Mouse (Mus musculus) WW6 (cell line): ENCODE data around the gene Fam210b.

Experiments
- DNase-seq: peaks from one replicate; pipeline ENCODE4 v3.0.0-alpha.2; 2013; ENCODE audit warnings: low read depth, low spot score

Gene Fam210b

DNA sequence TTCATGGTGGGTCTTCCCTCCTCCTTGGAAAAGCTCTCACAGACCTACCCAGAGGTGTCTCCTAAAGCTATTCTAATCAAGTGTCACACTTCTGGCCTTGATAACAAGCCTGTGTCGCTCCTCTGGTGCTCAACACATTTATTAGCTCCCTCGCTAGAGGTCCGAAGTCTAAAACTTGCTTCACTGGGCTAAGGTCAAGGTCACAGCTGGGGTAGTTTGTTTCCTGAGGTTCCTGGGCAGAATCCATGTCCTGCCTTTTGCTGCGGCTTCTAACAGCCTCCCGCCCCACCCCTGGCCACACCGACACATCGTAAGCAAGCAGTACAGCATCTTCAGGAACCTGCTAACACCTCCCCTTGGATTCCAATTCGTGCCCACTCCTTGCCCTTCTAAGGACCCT lies 5.4 kb downstream of the Fam210b start:
- no peak for DNase-seq

- no peak for DNase-seq
These were observed 7.9 kb downstream of the Fam210b start for GRCm38 (mm10) chr2:172353218-172353617.

GRCm38 (mm10) chr2:172354761-172355160 lies 9.4 kb downstream of the Fam210b start:
- DNase-seq, result no peak

GRCm38 (mm10) chr2:172355833-172356232 lies 10.5 kb downstream of the Fam210b start:
- no peak for DNase-seq

- DNase-seq, result no peak
These were observed 17.8 kb downstream of the Fam210b start for GRCm38 (mm10) chr2:172363176-172363575.

- DNase-seq, result peak; percentile 91
These were observed 25.3 kb downstream of the Fam210b start, which contains the start of the genes Aurka and Cstf1 for GRCm38 (mm10) chr2:172370411-172371223. Gene Aurka (minus strand): TSS chr2:172370535. Gene Cstf1 (plus strand): TSS chr2:172370681.

- no peak for DNase-seq
These were observed 25.9 kb downstream of the Fam210b start for GRCm38 (mm10) chr2:172371258-172371657.

GRCm38 (mm10) chr2:172376551-172376950 lies 31.2 kb downstream of the Fam210b start:
- DNase-seq, result no peak

DNA sequence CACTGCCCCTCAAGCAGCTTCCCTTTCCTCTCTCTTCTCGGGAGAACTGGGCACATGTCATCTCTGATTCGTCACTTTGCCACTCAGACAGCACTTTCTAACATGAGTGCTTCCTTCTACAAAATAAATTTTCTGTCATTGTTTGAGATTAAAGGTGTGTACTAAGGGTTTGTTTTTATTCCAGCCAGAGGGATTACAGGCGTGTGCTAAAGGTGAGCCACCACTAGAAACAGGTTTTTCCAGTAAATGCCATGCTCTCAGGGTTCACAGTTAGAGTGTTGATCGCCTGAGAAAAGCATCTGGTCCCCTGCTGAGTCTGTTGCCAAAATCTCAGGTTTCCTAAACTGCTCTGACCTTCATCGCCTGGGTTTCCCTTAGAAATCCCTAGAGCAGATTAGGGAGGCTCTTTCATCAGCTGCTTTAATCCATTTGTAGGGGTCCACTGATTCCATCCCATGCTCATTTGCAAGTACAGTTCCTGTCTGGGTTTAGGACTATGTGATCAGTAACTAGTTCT lies 31.7 kb downstream of the Fam210b start:
- no peak for DNase-seq

DNA sequence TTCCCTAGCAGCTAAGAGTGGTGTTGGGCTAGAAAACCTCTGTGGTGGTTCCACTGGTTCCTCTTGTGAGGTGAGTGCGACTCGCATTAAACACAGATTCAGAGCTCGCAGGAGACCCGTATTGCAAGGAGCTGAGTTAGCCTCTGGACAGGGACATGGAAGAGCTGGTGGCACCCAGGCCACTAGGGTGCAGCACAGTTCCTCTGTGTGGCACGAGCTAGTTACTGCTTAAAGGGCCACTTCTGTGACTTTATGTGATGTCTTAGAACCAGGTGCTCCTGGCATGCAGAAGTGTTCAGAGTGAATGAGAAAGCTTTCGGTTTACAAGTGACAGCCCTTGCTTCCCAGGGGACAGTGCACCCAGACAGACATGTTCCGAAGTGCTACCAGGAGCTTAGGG lies 33.0 kb downstream of the Fam210b start:
- no peak for DNase-seq

- no peak for DNase-seq
These were observed 35.1 kb downstream of the Fam210b start for GRCm38 (mm10) chr2:172380513-172380912.

- no peak for DNase-seq
These were observed 36.0 kb downstream of the Fam210b start for GRCm38 (mm10) chr2:172381341-172381740.

DNA sequence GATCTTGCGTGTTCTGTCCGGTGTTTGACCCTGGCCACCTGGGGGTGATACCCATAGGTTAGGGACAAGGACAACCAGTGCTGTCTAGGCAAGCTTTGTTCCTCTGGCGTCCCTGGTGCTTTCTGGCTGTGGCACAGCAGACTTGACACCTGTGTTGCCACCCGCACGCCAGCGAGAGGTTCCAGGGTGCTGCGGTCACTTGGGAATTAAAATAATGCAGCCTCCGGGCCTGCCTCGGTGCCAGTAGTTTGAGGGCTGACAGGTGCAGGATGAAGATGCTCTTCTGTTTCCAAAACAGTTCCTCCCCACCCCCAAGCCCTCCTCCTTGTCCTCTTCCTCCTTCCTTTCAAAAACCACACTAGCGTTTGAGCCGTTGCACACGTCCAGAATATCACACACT lies 36.5 kb downstream of the Fam210b start:
- no peak for DNase-seq

DNA sequence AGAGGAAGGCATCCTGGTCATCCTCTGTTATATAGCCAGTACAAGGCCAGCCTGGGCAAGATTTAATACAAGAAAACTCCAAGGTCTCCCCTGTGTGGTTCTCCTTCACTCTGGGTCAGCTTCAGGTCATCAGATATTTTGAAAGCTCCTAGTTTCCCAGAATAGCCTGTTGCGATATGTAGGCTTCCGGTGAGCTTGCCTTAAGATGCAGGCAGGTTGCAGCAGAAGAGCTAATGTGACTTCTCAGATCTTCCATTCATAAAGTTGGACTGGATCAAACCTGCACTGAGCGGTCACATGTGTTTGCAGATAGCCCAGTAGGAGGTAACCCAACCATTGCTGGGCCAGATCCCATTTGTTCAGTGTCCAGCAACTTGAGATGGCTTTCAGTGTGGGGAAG lies 39.4 kb downstream of the Fam210b start:
- DNase-seq, result no peak

- no peak for DNase-seq
These were observed 45.0 kb downstream of the Fam210b start for GRCm38 (mm10) chr2:172390341-172390740.

GRCm38 (mm10) chr2:172392041-172392521 lies 46.7 kb downstream of the Fam210b start:
- DNase-seq, result no peak

DNA sequence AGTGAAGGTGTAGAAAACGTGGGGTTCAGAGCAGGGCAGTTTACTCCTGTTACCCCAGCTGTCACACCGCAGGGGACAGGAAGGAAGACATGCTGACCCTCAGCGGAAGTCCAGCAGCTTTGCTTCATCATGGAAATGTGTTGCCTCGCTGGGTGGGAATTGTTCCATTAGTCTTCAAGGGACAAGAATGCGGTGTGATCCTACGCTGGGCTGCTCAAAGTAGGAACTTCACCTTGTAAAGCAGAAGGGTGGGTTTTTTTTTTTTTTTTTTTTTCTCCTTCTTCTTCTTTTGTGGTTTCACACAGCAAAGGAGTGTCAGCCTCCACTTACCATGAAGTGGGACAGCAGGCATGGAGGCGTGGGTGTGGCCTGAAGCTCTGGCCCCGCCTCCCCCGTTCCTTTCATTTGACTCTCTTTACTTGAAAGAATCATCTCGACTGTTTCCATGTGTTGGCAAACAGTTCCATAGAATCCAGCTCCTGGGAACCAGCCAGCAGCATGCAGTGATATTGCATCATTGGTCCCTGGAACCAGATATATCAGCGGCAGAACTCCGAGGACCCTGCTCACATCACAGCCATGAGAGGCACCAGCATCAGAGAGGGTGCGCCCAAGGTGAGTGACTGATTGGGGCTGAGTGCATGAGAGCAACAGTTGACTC lies 48.2 kb downstream of the Fam210b start, which contains the start of gene Cass4:
Gene Cass4 (plus strand): TSS at position 404 of the 661 bp plus-strand sequence.
- no peak for DNase-seq

GRCm38 (mm10) chr2:172394052-172394392 lies 48.7 kb downstream of the Fam210b start:
- no peak for DNase-seq

DNA sequence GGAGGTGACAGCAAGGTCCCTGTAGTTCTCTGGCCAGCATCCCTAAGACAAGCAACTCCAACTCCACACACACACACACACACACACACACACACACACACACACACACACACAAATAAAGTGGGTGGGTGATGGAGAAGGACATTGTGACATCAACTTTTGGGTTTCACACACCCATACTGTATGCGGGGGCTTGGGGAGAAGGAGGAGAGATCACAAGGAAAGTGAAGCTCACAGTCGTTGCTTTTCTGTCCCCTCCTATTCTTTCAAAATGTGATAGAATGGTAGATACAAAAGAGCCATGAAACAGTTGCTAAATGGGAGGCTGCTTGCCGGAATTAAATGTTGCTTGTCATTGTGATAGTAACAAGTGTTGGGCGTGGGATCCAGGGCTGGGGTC lies 49.3 kb downstream of the Fam210b start:
- no peak for DNase-seq

- DNase-seq, result no peak
These were observed 50.6 kb downstream of the Fam210b start for GRCm38 (mm10) chr2:172395961-172396360.

DNA sequence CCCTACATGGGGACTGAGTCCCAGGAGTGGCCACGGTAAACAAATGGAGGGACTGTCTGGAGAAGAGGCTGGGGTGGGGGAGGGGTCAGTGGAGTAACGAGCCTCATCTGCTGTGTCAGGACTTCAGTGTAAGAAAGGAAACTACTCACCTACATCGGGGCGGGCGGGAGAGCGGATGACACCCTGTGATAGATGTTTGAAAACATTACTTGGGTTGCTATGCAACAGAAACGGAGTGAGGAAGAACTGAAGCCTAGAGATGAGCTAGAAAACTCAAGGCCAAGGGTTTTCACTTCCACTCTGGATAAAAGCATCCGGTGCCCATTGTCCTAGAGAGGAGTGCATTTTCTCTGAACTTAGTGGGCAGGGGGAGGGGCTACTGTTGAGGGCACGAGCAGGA lies 54.5 kb downstream of the Fam210b start:
- DNase-seq, result no peak

DNA sequence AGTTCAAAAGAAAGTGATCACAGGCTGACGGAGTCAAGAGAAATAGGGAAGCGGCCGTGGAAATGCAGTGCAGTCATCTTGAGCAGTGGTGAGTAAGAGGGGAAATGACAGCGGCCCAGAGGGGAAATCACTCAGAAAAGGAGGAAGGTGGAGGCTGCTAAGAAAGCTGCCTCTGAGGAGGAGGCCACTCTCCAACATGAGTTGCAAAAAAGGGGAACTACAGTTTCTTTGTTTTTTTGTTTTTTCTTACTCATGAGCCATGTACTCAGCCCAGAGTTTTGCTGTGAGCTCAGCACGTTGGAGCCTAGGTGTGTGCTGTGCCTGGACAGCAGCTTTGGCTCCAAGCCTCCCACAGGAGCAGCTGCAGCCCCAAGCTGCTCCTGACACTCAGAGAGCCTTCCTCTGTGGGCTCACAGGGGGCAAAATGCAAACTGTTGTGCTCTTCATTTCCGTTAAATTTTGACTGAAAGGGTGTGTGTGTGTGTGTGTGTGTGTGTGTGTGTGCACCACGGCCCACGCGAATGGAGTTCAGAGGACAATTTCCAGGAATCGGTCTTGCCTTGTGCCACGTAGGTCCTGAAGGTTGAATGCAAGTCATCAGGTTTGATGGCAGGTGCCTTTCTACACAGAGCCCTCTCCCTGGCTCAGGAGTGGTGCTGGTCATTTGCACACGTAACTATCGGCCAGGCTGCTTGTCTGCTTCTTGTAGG lies 55.9 kb downstream of the Fam210b start:
- no peak for DNase-seq
